Mouse (Mus musculus) midbrain, embryonic 12.5 days (tissue): ENCODE data around the gene Med9. TPM values are rescaled to one million over a fixed set of nuclear protein-coding genes. Genes with fewer than 3 reads are reported as not detected.

ENCODE experiments used
- ATAC-seq: fragments of 200-750 bp; cut with Nextera tagmentation; 2 replicates; pipeline ENCODE4 v1.8.0; 2017; ENCODE audit warnings: low read depth, moderate TSS enrichment, moderate library complexity; ENCODE audit not compliant: low FRiP score
- H3K27ac ChIP-seq: fragments of 300-500 bp; sonication (generic); replicated peaks from 2 replicates; pipeline ENCODE4 v1.5.1; 2016; ENCODE audit warnings: mild to moderate bottlenecking
- H3K27me3 ChIP-seq: fragments of 300-500 bp; sonication (generic); 2 replicates; pipeline ENCODE4 v1.6.1; 2016; ENCODE audit warnings: mild to moderate bottlenecking
- H3K36me3 ChIP-seq: fragments of 300-500 bp; sonication (generic); 2 replicates; pipeline ENCODE4 v1.6.1; 2016
- H3K4me1 ChIP-seq: fragments of 300-500 bp; sonication (generic); 2 replicates; pipeline ENCODE4 v1.6.1; 2016
- H3K4me2 ChIP-seq: fragments of 300-500 bp; sonication (generic); replicated peaks from 2 replicates; pipeline ENCODE4 v1.6.1; 2016; ENCODE audit warnings: mild to moderate bottlenecking, moderate library complexity
- H3K4me3 ChIP-seq: fragments of 300-500 bp; sonication (generic); 2 replicates; pipeline ENCODE4 v1.5.1; 2016; ENCODE audit warnings: mild to moderate bottlenecking
- H3K9ac ChIP-seq: fragments of 300-500 bp; sonication (generic); replicated peaks from 2 replicates; pipeline ENCODE4 v1.6.1; 2016; ENCODE audit warnings: mild to moderate bottlenecking, moderate library complexity
- H3K9me3 ChIP-seq: fragments of 300-500 bp; sonication (generic); 2 replicates; pipeline ENCODE4 v1.6.1; 2016; ENCODE audit warnings: mild to moderate bottlenecking
- WGBS: fragments of 180-500 bp; shearing (Covaris S2); methylation state at CpG from one replicate; pipeline ENCODE4 v1.1.7; 2016; 5-methylcytosine and 5-hydroxymethylcytosine counted together
- polyA plus RNA-seq: library from polyadenylated mRNA; unstranded; fragments of >200 nt; fragmentation: Nextera tagmentation; extraction: Ambion mirVana; gene quantifications from 2 replicates; pipeline ENCODE4 v1.2.1, GENCODE M21; 2016

Gene Med9
- polyA plus RNA-seq, 1 experiment from 2014 or later, result 39.4 TPM

GRCm38 (mm10) chr11:60011516-60011915 lies 63.5 kb downstream of the Med9 start:
- Histone ChIP-seq H3K9ac (no peak overlapping the region), H3K4me2 (no peak overlapping the region), H3K9me3 (no peaks in the 10 kb centered on the region), H3K27ac (no peak overlapping the region), H3K27me3 (no peaks in the 10 kb centered on the region), H3K4me3 (no peak overlapping the region), H3K36me3 (no peaks in the 10 kb centered on the region), H3K4me1 (peaks cover 18% of the 10 kb centered on the region)
- ATAC-seq, result no peak
- 88% methylated on average over 3 of the region's 3 CpGs for WGBS

Other genes with a start within 250 kb of the Med9 start
- 1.8 and 2.0 TPM in 2 replicates for gene Pld6, start 160.6 kb upstream of the Med9 start, polyA plus RNA-seq
- gene Flcn, start 138.2 kb upstream of the Med9 start, polyA plus RNA-seq, result 35.7 and 37.4 TPM in 2 replicates
- gene Nt5m, start 108.8 kb upstream of the Med9 start, polyA plus RNA-seq, result 43.0 and 47.6 TPM in 2 replicates
- 222 and 224 TPM in 2 replicates for gene Cops3, start 108.4 kb upstream of the Med9 start, polyA plus RNA-seq
- 0.84 and 1.9 TPM in 2 replicates for gene Rasd1, start 16.7 kb downstream of the Med9 start, polyA plus RNA-seq
- 7.5 and 8.0 TPM in 2 replicates for gene Pemt, start 98.3 kb downstream of the Med9 start, polyA plus RNA-seq
- gene Rai1, start 156.8 kb downstream of the Med9 start, polyA plus RNA-seq, result 28.3 and 36.2 TPM in 2 replicates